Mouse (Mus musculus): ENCODE measurements at regions not wholly inside any gene's neighbourhood (a gene's known extent, or its start where the extent isn't known, plus 50 kb on each side); places are given as distances from the start of the nearest gene placed in this dataset.

- TF ChIP-seq CTCF (IDR thresholded peaks at IDR 0.05; ENCODE audit: borderline replicate concordance, insufficient read depth, low read length) (no peak), POLR2A (IDR thresholded peaks at IDR 0.05; ENCODE audit: low read depth, low read length) (no peak)
Measured at GRCm38 (mm10) chr14:45826023-45826422, 168.1 kb upstream of the Ddhd1 start.
